Mouse (Mus musculus) neutrophil, adult 65 days (primary cell): ENCODE measurements around the gene Krtap2-4. TPM values are rescaled to one million over a fixed set of nuclear protein-coding genes. Genes with fewer than 3 reads are reported as not detected.

ENCODE experiments used
- total RNA-seq: library from RNA; stranded (reverse); gene quantifications from 2 replicates; pipeline ENCODE4 v1.2.4, GENCODE M21; 2023

The Krtap2-4 gene
- not detected in 2 replicates for total RNA-seq

DNA sequence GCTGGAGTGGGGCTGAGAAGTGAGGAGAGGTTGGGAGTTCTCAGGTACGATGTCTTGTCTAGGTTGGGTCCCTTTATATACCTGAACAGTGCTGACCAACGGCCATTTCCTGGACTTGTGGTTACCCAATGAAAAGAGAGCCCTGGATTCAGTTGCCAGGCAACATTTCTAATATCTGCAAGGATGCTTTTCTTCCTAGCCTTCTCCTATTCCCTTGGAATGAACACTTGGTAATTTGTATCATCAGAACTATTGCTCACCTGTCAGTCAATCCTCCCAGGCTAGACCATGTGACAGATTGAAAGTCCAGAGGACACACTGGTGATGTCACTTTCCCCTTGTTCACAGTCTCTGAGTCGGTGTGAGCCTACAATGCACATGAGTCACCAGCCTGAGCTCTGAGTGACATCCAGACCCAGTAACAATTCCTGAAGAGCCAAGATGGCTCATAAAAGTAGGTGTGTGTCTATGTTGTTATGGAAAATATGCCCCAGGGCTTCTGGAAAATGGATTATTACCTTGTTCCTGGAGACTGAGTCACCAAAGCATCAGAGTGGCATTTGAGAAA, at the start of gene Krtap2-4:
Gene Krtap2-4 (minus strand): TSS at position 51 of the 568 bp plus-strand sequence.

GRCm38 (mm10) chr11:99658467-99659010, 43.9 kb upstream of the Krtap2-4 start, which contains the start of gene Gm11563:
Gm11563 (minus strand) TSS chr11:99658960.

DNA sequence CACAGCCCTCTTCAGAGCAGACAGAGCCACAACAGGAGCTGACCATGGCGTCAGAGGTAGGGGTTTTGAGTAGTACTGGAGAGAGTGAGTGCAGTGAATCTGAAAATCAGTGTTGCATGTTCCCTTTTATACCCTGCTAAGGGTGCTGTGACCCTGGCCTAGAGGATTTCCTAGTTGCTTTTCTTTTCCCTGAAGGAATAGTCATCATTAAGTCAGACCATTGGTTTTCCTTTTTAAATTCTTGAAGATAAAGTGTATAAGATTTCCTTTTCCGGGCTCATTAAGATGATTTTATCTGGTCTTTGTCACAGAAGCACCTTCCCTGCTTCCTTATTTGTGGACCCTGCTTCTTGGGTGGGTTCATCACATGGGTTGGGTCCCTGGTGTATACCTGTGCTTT, 35.5 kb upstream of the Krtap2-4 start, which contains the start of gene Gm11555:
Gene Gm11555 (minus strand): TSS at position 101 of the 400 bp plus-strand sequence.

DNA sequence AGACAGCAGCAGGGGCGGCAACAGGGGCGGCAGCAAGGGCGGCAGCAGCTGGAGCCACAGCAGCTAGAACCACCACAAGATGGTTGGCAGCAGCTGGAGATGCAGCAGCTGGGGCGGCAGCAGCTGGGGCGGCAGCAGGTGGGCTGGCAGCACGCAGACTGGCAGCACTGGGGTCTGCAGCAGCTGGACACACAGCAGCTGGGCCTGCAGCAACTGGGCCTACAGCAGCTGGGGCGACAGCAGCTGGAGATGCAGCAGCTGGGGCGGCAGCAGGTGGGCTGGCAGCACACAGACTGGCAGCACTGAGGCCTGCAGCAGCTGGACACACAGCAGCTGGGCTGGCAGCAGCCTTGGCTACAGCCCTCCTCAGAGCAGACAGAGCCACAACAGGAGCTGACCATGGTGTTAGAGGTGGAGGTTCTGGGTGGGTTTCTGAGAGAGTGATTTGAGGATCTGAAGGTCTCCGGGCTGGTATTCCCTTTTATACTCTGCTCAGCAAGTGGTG, 29.0 kb upstream of the Krtap2-4 start, which contains the start of gene Krtap4-7:
Gene Krtap4-7 (minus strand): TSS at position 455 of the 505 bp plus-strand sequence.

GRCm38 (mm10) chr11:99634653-99635134, 20.0 kb upstream of the Krtap2-4 start, which contains the start of gene Krtap4-2:
Krtap4-2 (minus strand) TSS chr11:99635084.

GRCm38 (mm10) chr11:99628138-99628537, 13.5 kb upstream of the Krtap2-4 start, which contains the start of gene Krtap4-1:
Krtap4-1 (minus strand) TSS chr11:99628238.

DNA sequence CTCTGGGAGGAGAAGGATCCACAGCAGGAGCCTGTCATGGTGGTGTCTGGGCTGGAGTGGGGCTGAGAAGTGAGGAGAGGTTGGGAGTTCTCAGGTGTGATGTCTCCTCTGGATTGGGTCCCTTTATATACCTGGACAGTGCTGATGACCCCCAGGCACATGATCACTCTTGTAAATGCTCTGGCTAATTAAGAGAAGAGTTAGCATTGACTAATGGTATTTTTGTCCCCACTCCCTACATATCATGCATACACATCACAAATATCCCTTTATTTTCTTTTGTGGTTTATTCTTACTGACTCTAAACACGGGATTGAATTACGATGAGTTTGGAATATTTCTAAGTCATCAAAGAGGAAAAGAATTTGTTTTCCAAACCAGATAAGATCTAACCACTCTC, 5.7 kb upstream of the Krtap2-4 start, which contains the start of gene Gm11562:
Gene Gm11562 (minus strand): TSS at position 101 of the 400 bp plus-strand sequence.

GRCm38 (mm10) chr11:99610089-99610488, 4.6 kb downstream of the Krtap2-4 start, which contains the start of gene Gm11937:
Gm11937 (minus strand) TSS chr11:99610189.

DNA sequence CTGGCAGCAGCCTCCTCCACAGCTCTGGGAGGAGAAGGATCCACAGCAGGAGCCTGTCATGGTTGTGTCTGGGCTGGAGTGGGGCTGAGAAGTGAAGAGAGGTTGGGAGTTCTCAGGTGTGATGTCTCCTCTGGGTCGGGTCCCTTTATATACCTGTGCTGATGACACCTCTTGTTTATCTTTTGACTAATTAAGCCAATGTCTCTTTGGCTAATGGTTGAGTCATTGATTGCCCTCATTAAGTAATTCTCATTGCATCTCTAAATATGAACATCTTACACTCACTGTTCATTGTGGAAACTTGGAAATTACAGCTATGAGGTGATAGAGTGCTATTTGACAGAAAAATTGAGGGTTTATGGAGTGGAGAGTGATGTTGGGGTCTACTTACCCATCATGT, 11.4 kb downstream of the Krtap2-4 start, which contains the start of gene Gm11938:
Gene Gm11938 (minus strand): TSS at position 101 of the 400 bp plus-strand sequence.

GRCm38 (mm10) chr11:99597742-99598141, 16.9 kb downstream of the Krtap2-4 start, which contains the start of gene Krtap9-3:
Krtap9-3 (minus strand) TSS chr11:99598105.

DNA sequence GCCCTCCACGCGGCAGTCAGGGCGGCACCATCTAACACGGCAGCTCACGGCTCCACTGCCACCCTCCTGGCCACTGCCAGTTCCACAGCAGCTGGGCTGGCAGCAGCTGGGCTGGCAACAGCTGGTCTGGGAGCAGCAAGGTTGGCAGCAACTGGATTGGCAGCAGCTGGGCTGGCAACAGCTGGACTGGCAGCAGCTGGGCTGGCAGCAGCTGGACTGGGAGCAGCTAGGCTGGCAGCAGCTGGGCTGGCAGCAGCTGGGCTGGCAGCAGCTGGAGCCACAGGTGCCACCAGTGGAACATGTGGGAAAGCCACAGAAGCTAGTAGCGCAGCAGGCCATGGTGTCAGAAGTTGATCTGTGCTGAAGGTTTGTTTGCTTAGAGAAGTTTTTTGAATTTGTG, 23.7 kb downstream of the Krtap2-4 start, which contains the start of gene Krtap1-3:
Gene Krtap1-3 (minus strand): TSS at position 359 of the 400 bp plus-strand sequence.

GRCm38 (mm10) chr11:99583245-99583704, 31.4 kb downstream of the Krtap2-4 start, which contains the start of gene Krtap1-4:
Krtap1-4 (minus strand) TSS chr11:99583654.

GRCm38 (mm10) chr11:99580636-99581035, 34.0 kb downstream of the Krtap2-4 start, which contains the start of gene Krtap1-5:
Krtap1-5 (minus strand) TSS chr11:99581016.

DNA sequence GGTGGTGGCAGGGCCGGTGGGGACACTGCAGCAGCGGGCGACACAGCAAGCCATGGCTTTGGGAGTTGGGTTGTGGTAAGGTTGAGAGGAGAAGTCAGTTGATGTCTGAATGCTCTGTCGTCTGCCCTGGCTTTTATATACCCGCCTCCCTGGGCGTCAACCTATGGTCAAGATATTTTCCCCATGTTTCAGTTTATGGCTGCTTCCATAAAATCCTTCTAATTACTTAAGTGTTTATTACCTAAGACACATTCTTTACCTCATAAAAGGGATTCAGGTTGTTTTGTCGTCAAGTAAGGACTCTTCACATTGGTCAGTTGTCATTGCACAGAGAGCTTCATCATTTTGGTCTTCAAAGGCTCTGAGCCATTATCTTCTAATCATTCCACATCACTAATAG, 48.1 kb downstream of the Krtap2-4 start, which contains the start of gene Krtap3-1:
Gene Krtap3-1 (minus strand): TSS at position 101 of the 400 bp plus-strand sequence.

Other genes with a start within 250 kb of the Krtap2-4 start
- gene Krt28, start 239.9 kb downstream of the Krtap2-4 start, total RNA-seq = not detected in 2 replicates
- gene Krt10, start 225.5 kb downstream of the Krtap2-4 start, total RNA-seq = not detected in 2 replicates
- not detected in 2 replicates for gene Krt12, start 192.6 kb downstream of the Krtap2-4 start, total RNA-seq
- not detected in 2 replicates for gene Krt20, start 176.7 kb downstream of the Krtap2-4 start, total RNA-seq
- gene Krt23, start 121.7 kb downstream of the Krtap2-4 start, total RNA-seq = not detected in 2 replicates
- gene Krt39, start 93.5 kb downstream of the Krtap2-4 start, total RNA-seq = not detected in 2 replicates
- not detected in 2 replicates for gene Krt40, start 71.7 kb downstream of the Krtap2-4 start, total RNA-seq
- gene Krtap3-3, start 64.0 kb downstream of the Krtap2-4 start, total RNA-seq = not detected in 2 replicates
- gene Krtap3-2, start 58.0 kb downstream of the Krtap2-4 start, total RNA-seq = not detected in 2 replicates
- not detected in 2 replicates for gene Gm11939, start 55.4 kb downstream of the Krtap2-4 start, total RNA-seq
- gene Krtap3-1, start 48.2 kb downstream of the Krtap2-4 start, total RNA-seq = not detected in 2 replicates
- gene Krtap1-5, start 33.8 kb downstream of the Krtap2-4 start, total RNA-seq = not detected in 2 replicates
- not detected in 2 replicates for gene Krtap1-4, start 31.2 kb downstream of the Krtap2-4 start, total RNA-seq
- not detected in 2 replicates for gene Krtap1-3, start 23.5 kb downstream of the Krtap2-4 start, total RNA-seq
- gene Krtap9-3, start 16.7 kb downstream of the Krtap2-4 start, total RNA-seq = not detected in 2 replicates
- gene Gm11938, start 11.5 kb downstream of the Krtap2-4 start, total RNA-seq = not detected in 2 replicates
- not detected in 2 replicates for gene Gm11937, start 4.7 kb downstream of the Krtap2-4 start, total RNA-seq
- gene Gm11562, start 5.6 kb upstream of the Krtap2-4 start, total RNA-seq = not detected in 2 replicates
- not detected in 2 replicates for gene Krtap4-1, start 13.4 kb upstream of the Krtap2-4 start, total RNA-seq
- not detected in 2 replicates for gene Krtap4-2, start 20.2 kb upstream of the Krtap2-4 start, total RNA-seq
- gene Krtap4-7, start 29.2 kb upstream of the Krtap2-4 start, total RNA-seq = not detected in 2 replicates
- not detected in 2 replicates for gene Gm11555, start 35.4 kb upstream of the Krtap2-4 start, total RNA-seq
- not detected in 2 replicates for gene Gm11563, start 44.1 kb upstream of the Krtap2-4 start, total RNA-seq
- not detected in 2 replicates for gene Krtap4-6, start 51.1 kb upstream of the Krtap2-4 start, total RNA-seq
- not detected in 2 replicates for gene Gm14190, start 75.9 kb upstream of the Krtap2-4 start, total RNA-seq
- not detected in 2 replicates for gene Gm14180, start 119.4 kb upstream of the Krtap2-4 start, total RNA-seq
- gene Gm11595, start 158.1 kb upstream of the Krtap2-4 start, total RNA-seq = not detected in 2 replicates
- not detected in 2 replicates for gene Krtap4-8, start 165.9 kb upstream of the Krtap2-4 start, total RNA-seq
- gene Krtap4-9, start 170.4 kb upstream of the Krtap2-4 start, total RNA-seq = not detected in 2 replicates
- not detected in 2 replicates for gene Gm11596, start 178.6 kb upstream of the Krtap2-4 start, total RNA-seq
- not detected in 2 replicates for gene Gm11569, start 184.1 kb upstream of the Krtap2-4 start, total RNA-seq
- not detected in 2 replicates for gene Gm11554, start 189.6 kb upstream of the Krtap2-4 start, total RNA-seq
- not detected in 2 replicates for gene Krtap4-13, start 195.0 kb upstream of the Krtap2-4 start, total RNA-seq
- gene Gm11564, start 200.8 kb upstream of the Krtap2-4 start, total RNA-seq = not detected in 2 replicates
- not detected in 2 replicates for gene 2300003K06Rik, start 223.2 kb upstream of the Krtap2-4 start, total RNA-seq
- not detected in 2 replicates for gene Krtap4-16, start 236.8 kb upstream of the Krtap2-4 start, total RNA-seq
- not detected in 2 replicates for gene Gm11568, start 243.1 kb upstream of the Krtap2-4 start, total RNA-seq
- not detected in 2 replicates for gene Gm11559, start 249.6 kb upstream of the Krtap2-4 start, total RNA-seq